Mouse (Mus musculus): Measurements from ENCODE around the gene Neu3. TPM values are rescaled to one million over a fixed set of nuclear protein-coding genes. Genes with fewer than 3 reads are reported as not detected.

The Neu3 gene
- polyA plus RNA-seq, 1 experiment from 2014 or later, result 3.4 TPM

Other genes with a start within 250 kb of the Neu3 start
- 1.3 and 1.5 TPM in 2 replicates for gene Tpbgl, start 201.3 kb downstream of the Neu3 start, polyA plus RNA-seq (2016; fragmentation: Nextera tagmentation; extraction: Ambion mirVana)
- gene Slco2b1, start 117.1 kb downstream of the Neu3 start, polyA plus RNA-seq (2016; fragmentation: Nextera tagmentation; extraction: Ambion mirVana), result 0.65 and 0.77 TPM in 2 replicates
- gene Olfr520, start 98.1 kb downstream of the Neu3 start, polyA plus RNA-seq (2016; fragmentation: Nextera tagmentation; extraction: Ambion mirVana), result not detected in 2 replicates
- gene Olfr521, start 64.9 kb downstream of the Neu3 start, polyA plus RNA-seq (2016; fragmentation: Nextera tagmentation; extraction: Ambion mirVana), result not detected in 2 replicates
- 0.26 and 0.37 TPM in 2 replicates for gene Xrra1, start 30.7 kb upstream of the Neu3 start, polyA plus RNA-seq (2016; fragmentation: Nextera tagmentation; extraction: Ambion mirVana)
- gene Spcs2, start 35.0 kb upstream of the Neu3 start, polyA plus RNA-seq (2016; fragmentation: Nextera tagmentation; extraction: Ambion mirVana), result 218 and 220 TPM in 2 replicates
- 4.3 and 4.5 TPM in 2 replicates for gene Rnf169, start 152.0 kb upstream of the Neu3 start, polyA plus RNA-seq (2016; fragmentation: Nextera tagmentation; extraction: Ambion mirVana)
- gene Chrdl2, start 177.8 kb upstream of the Neu3 start, polyA plus RNA-seq (2016; fragmentation: Nextera tagmentation; extraction: Ambion mirVana), result 0.11 and 0.21 TPM in 2 replicates

Measured in heart, embryonic 12.5 days (tissue).